21 mouse cellular contexts compared by ENCODE assay signal in genomic region chr6:78066323-78066722, GRCm38 (mm10).
DNase-seq lines count a peak whose midpoint lies in the region; ATAC-seq and TF ChIP-seq lines count a peak whose summit lies in the region.
"Had no signal": no experiment of that assay in that cellular context is flagged by ENCODE, and none has a peak within 500 bp of the region (broad histone marks: within the 10 kb centered on the region; RNA-seq: fewer than 3 reads in every experiment).

No protein-coding gene starts in this region.

- H3K9me3 ChIP-seq in forebrain, embryonic 11.5 days (ENCODE audit: control insufficient read depth, low read length): no peaks in the 10 kb centered on the region
- no peaks in the 10 kb centered on the region for H3K9me3 ChIP-seq in forebrain, postnatal 0 days (ENCODE audit: low read length)
- H3K9me3 ChIP-seq in hindbrain, embryonic 12.5 days (replicated peaks): no peaks in the 10 kb centered on the region
- H3K9me3 ChIP-seq in hindbrain, embryonic 14.5 days (ENCODE audit: control insufficient read depth, low read length): peaks cover 5% of the 10 kb centered on the region; the same call in 1 of the 2 replicates
- H3K9me3 ChIP-seq in neural tube, embryonic 12.5 days: no peaks in the 10 kb centered on the region
- no peaks in the 10 kb centered on the region for H3K9me3 ChIP-seq in heart, embryonic 12.5 days (replicated peaks)
- H3K9me3 ChIP-seq: embryonic facial prominence, embryonic 15.5 days; G1E had no signal

- peak; percentile 56; the same call in 1 of the 2 replicates for ATAC-seq in forebrain, embryonic 11.5 days (replicated peaks; ENCODE audit: low FRiP score)
- no peak for ATAC-seq in forebrain, postnatal 0 days
- ATAC-seq in hindbrain, embryonic 12.5 days (ENCODE audit: low FRiP score): peak; percentile 85
- ATAC-seq in hindbrain, embryonic 14.5 days (ENCODE audit: low FRiP score): no peak; the same call in 1 of the 2 replicates
- ATAC-seq in neural tube, embryonic 12.5 days (ENCODE audit: low FRiP score, low read depth): peak; percentile 74
- ATAC-seq in heart, embryonic 12.5 days (ENCODE audit: insufficient number of reproducible peaks, low FRiP score): no peak
- ATAC-seq: CD4-positive, CD25-positive, alpha-beta regulatory T cell, adult 4 months; intestine, embryonic 16.5 days had no signal

- H3K4me1 ChIP-seq in forebrain, embryonic 11.5 days (replicated peaks; ENCODE audit: control insufficient read depth, insufficient read depth, low read length): no peaks in the 10 kb centered on the region
- no peaks in the 10 kb centered on the region for H3K4me1 ChIP-seq in forebrain, postnatal 0 days (ENCODE audit: insufficient read depth)
- H3K4me1 ChIP-seq in hindbrain, embryonic 12.5 days: no peaks in the 10 kb centered on the region
- H3K4me1 ChIP-seq in hindbrain, embryonic 14.5 days (replicated peaks; ENCODE audit: control insufficient read depth, insufficient read depth, low read length): 0 out of 2 replicates have a peak, but pooled peaks cover 3% of the 10 kb centered on the region
- no peaks in the 10 kb centered on the region for H3K4me1 ChIP-seq in neural tube, embryonic 12.5 days
- no peaks in the 10 kb centered on the region for H3K4me1 ChIP-seq in heart, embryonic 12.5 days (replicated peaks)
- H3K4me1 ChIP-seq: embryonic facial prominence, embryonic 15.5 days had no signal

- H3K27ac ChIP-seq in forebrain, embryonic 11.5 days (ENCODE audit: low read depth, low read length): no peak overlapping the region
- no peak overlapping the region for H3K27ac ChIP-seq in forebrain, postnatal 0 days (ENCODE audit: low read depth, low read length)
- no peak overlapping the region for H3K27ac ChIP-seq in hindbrain, embryonic 12.5 days
- H3K27ac ChIP-seq in hindbrain, embryonic 14.5 days: no peak overlapping the region
- H3K27ac ChIP-seq in neural tube, embryonic 12.5 days: no peak overlapping the region
- no peak overlapping the region for H3K27ac ChIP-seq in heart, embryonic 12.5 days (ENCODE audit: poor library complexity, severe bottlenecking)
- H3K27ac ChIP-seq: embryonic facial prominence, embryonic 15.5 days had no signal

- TF ChIP-seq CTCF in forebrain, postnatal 0 days (IDR thresholded peaks at IDR 0.05; ENCODE audit: low read depth): no peak

- WGBS in forebrain, embryonic 11.5 days: 62% methylated on average over 1 of the region's 1 CpGs
- 17% methylated on average over 1 of the region's 1 CpGs for WGBS in forebrain, postnatal 0 days
- WGBS in hindbrain, embryonic 12.5 days: 25% methylated on average over 1 of the region's 1 CpGs
- 30% methylated on average over 1 of the region's 1 CpGs for WGBS in hindbrain, embryonic 14.5 days
- 53% methylated on average over 1 of the region's 1 CpGs for WGBS in neural tube, embryonic 12.5 days
- WGBS in heart, embryonic 12.5 days: 90% methylated on average over 1 of the region's 1 CpGs

- H3K4me2 ChIP-seq in forebrain, embryonic 11.5 days (ENCODE audit: low read depth, low read length, severe bottlenecking): no peak overlapping the region
- H3K4me2 ChIP-seq in forebrain, postnatal 0 days (ENCODE audit: low read depth): no peak overlapping the region
- H3K4me2 ChIP-seq in hindbrain, embryonic 12.5 days (replicated peaks): no peak overlapping the region
- H3K4me2 ChIP-seq in hindbrain, embryonic 14.5 days (replicated peaks): no peak overlapping the region
- no peak overlapping the region for H3K4me2 ChIP-seq in neural tube, embryonic 12.5 days (replicated peaks)
- H3K4me2 ChIP-seq in heart, embryonic 12.5 days: no peak overlapping the region
- H3K4me2 ChIP-seq: embryonic facial prominence, embryonic 15.5 days had no signal

- H3K36me3 ChIP-seq in forebrain, embryonic 11.5 days (ENCODE audit: control insufficient read depth, insufficient read depth, low read length): no peaks in the 10 kb centered on the region
- no peaks in the 10 kb centered on the region for H3K36me3 ChIP-seq in forebrain, postnatal 0 days (ENCODE audit: insufficient read depth)
- no peaks in the 10 kb centered on the region for H3K36me3 ChIP-seq in hindbrain, embryonic 12.5 days
- no peaks in the 10 kb centered on the region for H3K36me3 ChIP-seq in hindbrain, embryonic 14.5 days (replicated peaks; ENCODE audit: control insufficient read depth, insufficient read depth)
- H3K36me3 ChIP-seq in neural tube, embryonic 12.5 days: no peaks in the 10 kb centered on the region
- H3K36me3 ChIP-seq in heart, embryonic 12.5 days: no peaks in the 10 kb centered on the region
- H3K36me3 ChIP-seq: embryonic facial prominence, embryonic 15.5 days; G1E had no signal

- H3K9ac ChIP-seq in forebrain, embryonic 11.5 days (ENCODE audit: low read length): no peak overlapping the region
- H3K9ac ChIP-seq in forebrain, postnatal 0 days: no peak overlapping the region
- no peak overlapping the region for H3K9ac ChIP-seq in hindbrain, embryonic 12.5 days
- no peak overlapping the region for H3K9ac ChIP-seq in hindbrain, embryonic 14.5 days
- no peak overlapping the region for H3K9ac ChIP-seq in neural tube, embryonic 12.5 days
- no peak overlapping the region for H3K9ac ChIP-seq in heart, embryonic 12.5 days
- H3K9ac ChIP-seq: embryonic facial prominence, embryonic 15.5 days had no signal

- DNase-seq in forebrain, embryonic 11.5 days (ENCODE audit: low spot score): no peak
- no peak for DNase-seq in forebrain, postnatal 0 days
- no peak for DNase-seq in hindbrain, embryonic 14.5 days (ENCODE audit: low spot score)
- no peak for DNase-seq in neural tube, embryonic 10.5 days (ENCODE audit: extremely low spot score, low spot score)
- DNase-seq: adrenal gland, adult 8-10 months; adrenal gland, postnatal 36 days; B cell, adult 2 months; cerebellum, adult 11 months; cerebellum, adult 8-10 months; cerebellum, postnatal 14 days; embryo, embryonic 11 days; gastrocnemius, postnatal 36 days; heart, adult 11 months; heart, postnatal 10 days had no signal

- no peak overlapping the region for H3K4me3 ChIP-seq in forebrain, embryonic 11.5 days (ENCODE audit: low read depth, low read length)
- no peak overlapping the region for H3K4me3 ChIP-seq in forebrain, postnatal 0 days (ENCODE audit: low read depth, low read length)
- H3K4me3 ChIP-seq in hindbrain, embryonic 12.5 days: no peak overlapping the region
- no peak overlapping the region for H3K4me3 ChIP-seq in hindbrain, embryonic 14.5 days (replicated peaks; ENCODE audit: low read length)
- H3K4me3 ChIP-seq in neural tube, embryonic 12.5 days: no peak overlapping the region
- H3K4me3 ChIP-seq in heart, embryonic 12.5 days: no peak overlapping the region
- H3K4me3 ChIP-seq: embryonic facial prominence, embryonic 15.5 days had no signal

- no peaks in the 10 kb centered on the region for H3K27me3 ChIP-seq in forebrain, embryonic 11.5 days (ENCODE audit: control insufficient read depth, insufficient read depth, low read length)
- H3K27me3 ChIP-seq in forebrain, postnatal 0 days (ENCODE audit: insufficient read depth, low read length): no peaks in the 10 kb centered on the region
- no peaks in the 10 kb centered on the region for H3K27me3 ChIP-seq in hindbrain, embryonic 12.5 days
- no peaks in the 10 kb centered on the region for H3K27me3 ChIP-seq in hindbrain, embryonic 14.5 days (ENCODE audit: control insufficient read depth, insufficient read depth, low read length)
- H3K27me3 ChIP-seq in neural tube, embryonic 12.5 days (replicated peaks): no peaks in the 10 kb centered on the region
- H3K27me3 ChIP-seq in heart, embryonic 12.5 days (replicated peaks): no peaks in the 10 kb centered on the region
- H3K27me3 ChIP-seq: embryonic facial prominence, embryonic 15.5 days had no signal

Comparison
In these comparisons a context has a peak if more than half of its experiments do, and no peak if none do; other contexts are left out.
1. ATAC-seq: peak in forebrain, embryonic 11.5 days (single experiment), hindbrain, embryonic 12.5 days (single experiment) and neural tube, embryonic 12.5 days (single experiment); none in forebrain, postnatal 0 days (single experiment), hindbrain, embryonic 14.5 days (single experiment) and heart, embryonic 12.5 days (single experiment).